Mouse (Mus musculus): ENCODE results near the gene Uqcc3. TPM values are rescaled to one million over a fixed set of nuclear protein-coding genes. Genes with fewer than 3 reads are reported as not detected.

The Uqcc3 gene
- 50.1 and 52.9 TPM in 2 replicates for polyA plus RNA-seq (2014; fragmentation: Nextera tagmentation; extraction: Ambion mirVana)

DNA sequence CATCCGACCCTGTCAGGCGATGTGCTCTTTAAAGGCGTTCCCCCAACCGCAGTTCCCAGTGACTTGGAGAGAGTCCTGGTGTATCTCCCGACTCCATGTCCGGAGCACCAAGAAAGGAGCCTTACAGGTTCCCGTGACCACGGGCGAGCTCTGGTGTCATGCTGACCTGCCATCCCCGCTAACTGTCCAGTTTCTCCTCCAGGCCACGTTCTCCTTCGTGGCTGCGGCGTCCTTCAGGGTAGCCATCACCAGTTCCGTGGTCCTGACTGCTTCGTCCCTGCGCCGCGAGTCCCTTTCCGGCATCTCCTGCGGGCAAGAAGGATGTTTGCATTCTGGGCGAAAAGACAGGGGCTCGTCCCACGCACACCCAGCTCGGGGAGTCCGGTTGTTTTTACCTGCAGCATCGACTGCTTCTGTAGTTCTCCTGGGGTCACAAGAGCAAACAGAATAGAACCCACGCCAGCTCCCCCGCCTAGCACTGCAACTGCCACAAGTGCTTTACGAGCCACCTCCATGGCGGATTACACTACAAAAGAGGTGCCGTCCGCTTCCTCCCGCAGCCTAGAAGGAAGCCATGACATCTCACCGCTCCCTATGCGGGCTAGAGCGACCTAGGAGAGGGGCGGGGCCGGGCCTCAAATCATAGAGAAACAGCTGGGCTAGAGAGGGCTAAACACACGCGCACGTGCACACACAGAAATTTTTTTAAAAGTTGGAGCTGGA lies at the start of gene Uqcc3:
Gene Uqcc3, minus strand, starts transcription at position 613 of the 723 bp plus-strand sequence.
- H3K4me2 ChIP-seq (ENCODE audit: low read depth, low read length, severe bottlenecking) = peak within 1 kb of the TSS; percentile 87
- H3K4me1 ChIP-seq (replicated peaks; ENCODE audit: control insufficient read depth, insufficient read depth, low read length) = no peaks in the 10 kb centered on the region
- no peaks in the 10 kb centered on the region for H3K9me3 ChIP-seq (ENCODE audit: control insufficient read depth, low read length)
- no peaks in the 10 kb centered on the region for H3K27me3 ChIP-seq (ENCODE audit: control insufficient read depth, insufficient read depth, low read length)
- under 1% methylated on average over 42 of the region's 42 CpGs for WGBS
- peak within 1 kb of the TSS; percentile 76 for H3K4me3 ChIP-seq (ENCODE audit: low read depth, low read length)
- H3K9ac ChIP-seq (ENCODE audit: low read length) = peak within 1 kb of the TSS; percentile 91
- no peaks in the 10 kb centered on the region; the same call in 1 of the 2 replicates for H3K36me3 ChIP-seq (ENCODE audit: control insufficient read depth, insufficient read depth, low read length)
- ATAC-seq (replicated peaks; ENCODE audit: low FRiP score) (peak; percentile 95), DNase-seq (ENCODE audit: low spot score) (peak; percentile 90)
- H3K27ac ChIP-seq (ENCODE audit: low read depth, low read length) = peak within 1 kb of the TSS; percentile 50

DNA sequence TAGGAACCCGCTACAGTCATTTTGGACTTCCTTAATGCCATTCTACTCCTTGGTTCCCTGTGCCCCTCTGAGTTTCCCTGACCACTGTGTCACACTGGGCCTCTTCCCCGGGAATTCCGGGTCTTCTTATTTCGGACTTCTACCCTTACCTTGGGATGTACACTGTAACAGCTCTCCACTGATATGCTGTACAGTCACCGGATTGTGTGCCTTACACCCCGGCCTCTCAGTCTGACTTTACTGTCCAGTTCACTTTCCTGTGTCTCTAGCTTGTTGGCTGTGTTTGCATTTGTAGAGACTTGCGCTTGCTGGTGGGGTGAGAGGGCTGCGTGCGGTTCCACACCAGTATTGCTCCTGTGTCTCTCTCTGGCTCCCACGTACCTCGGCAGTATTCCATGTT lies 49.4 kb upstream of the Uqcc3 start:
- DNase-seq (ENCODE audit: low spot score) = no peak

GRCm38 (mm10) chr19:8929224-8930088 lies 48.7 kb upstream of the Uqcc3 start, which contains the start of the genes Rom1 and Eml3:
TSS of gene Rom1 (minus strand) at chr19:8929356.
TSS of gene Eml3 (plus strand) at chr19:8929552.
- Histone ChIP-seq H3K9ac (ENCODE audit: low read length) (peak within 1 kb of the TSS; percentile 79), H3K36me3 (ENCODE audit: control insufficient read depth, insufficient read depth, low read length) (no peaks in the 10 kb centered on the region; the same call in 1 of the 2 replicates), H3K27ac (ENCODE audit: low read depth, low read length) (peak within 1 kb of the TSS; percentile 25; the same call in 1 of the 2 replicates), H3K4me1 (replicated peaks; ENCODE audit: control insufficient read depth, insufficient read depth, low read length) (peaks cover 11% of the 10 kb centered on the region; the same call in 1 of the 2 replicates), H3K4me3 (ENCODE audit: low read depth, low read length) (peak within 1 kb of the TSS; percentile 64), H3K9me3 (ENCODE audit: control insufficient read depth, low read length) (no peaks in the 10 kb centered on the region), H3K27me3 (ENCODE audit: control insufficient read depth, insufficient read depth, low read length) (no peaks in the 10 kb centered on the region), H3K4me2 (ENCODE audit: low read depth, low read length, severe bottlenecking) (peak within 1 kb of the TSS; percentile 86)
- WGBS = under 1% methylated on average over 47 of the region's 74 CpGs
- ATAC-seq (replicated peaks; ENCODE audit: low FRiP score) (peak; percentile 82), DNase-seq (ENCODE audit: low spot score) (peak; percentile 79)

More for the DNA sequence above, 49.4 kb upstream of the Uqcc3 start:
- peak overlapping the region; percentile 79 for H3K9ac ChIP-seq (ENCODE audit: low read length)
- H3K9me3 ChIP-seq (ENCODE audit: control insufficient read depth, low read length) = no peaks in the 10 kb centered on the region
- peak overlapping the region; percentile 86 for H3K4me2 ChIP-seq (ENCODE audit: low read depth, low read length, severe bottlenecking)
- WGBS = 18% methylated on average over 11 of the region's 11 CpGs
- H3K4me1 ChIP-seq (replicated peaks; ENCODE audit: control insufficient read depth, insufficient read depth, low read length) = peaks cover 11% of the 10 kb centered on the region; the same call in 1 of the 2 replicates
- no peaks in the 10 kb centered on the region; the same call in 1 of the 2 replicates for H3K36me3 ChIP-seq (ENCODE audit: control insufficient read depth, insufficient read depth, low read length)
- no peaks in the 10 kb centered on the region for H3K27me3 ChIP-seq (ENCODE audit: control insufficient read depth, insufficient read depth, low read length)
- H3K27ac ChIP-seq (ENCODE audit: low read depth, low read length) = no peak overlapping the region
- no peak for ATAC-seq (replicated peaks; ENCODE audit: low FRiP score)
- H3K4me3 ChIP-seq (ENCODE audit: low read depth, low read length) = peak overlapping the region; percentile 64

- peaks cover 11% of the 10 kb centered on the region; the same call in 1 of the 2 replicates for H3K4me1 ChIP-seq (replicated peaks; ENCODE audit: control insufficient read depth, insufficient read depth, low read length)
- peak overlapping the region; percentile 86; the same call in 1 of the 2 replicates for H3K4me2 ChIP-seq (ENCODE audit: low read depth, low read length, severe bottlenecking)
- WGBS = 17% methylated on average over 16 of the region's 16 CpGs
- DNase-seq (ENCODE audit: low spot score) = no peak
- peak overlapping the region; percentile 64 for H3K4me3 ChIP-seq (ENCODE audit: low read depth, low read length)
- H3K36me3 ChIP-seq (ENCODE audit: control insufficient read depth, insufficient read depth, low read length) = no peaks in the 10 kb centered on the region; the same call in 1 of the 2 replicates
- H3K27ac ChIP-seq (ENCODE audit: low read depth, low read length) = 0 out of 2 replicates have a peak overlapping the region, but pooled peaks have one; percentile 18
- ATAC-seq (replicated peaks; ENCODE audit: low FRiP score) = peak; percentile 16; the same call in 1 of the 2 replicates
- H3K9ac ChIP-seq (ENCODE audit: low read length) = peak overlapping the region; percentile 79; the same call in 1 of the 2 replicates
- no peaks in the 10 kb centered on the region for H3K27me3 ChIP-seq (ENCODE audit: control insufficient read depth, insufficient read depth, low read length)
- no peaks in the 10 kb centered on the region for H3K9me3 ChIP-seq (ENCODE audit: control insufficient read depth, low read length)
Measured at GRCm38 (mm10) chr19:8928689-8929223, 48.0 kb upstream of the Uqcc3 start.

DNA sequence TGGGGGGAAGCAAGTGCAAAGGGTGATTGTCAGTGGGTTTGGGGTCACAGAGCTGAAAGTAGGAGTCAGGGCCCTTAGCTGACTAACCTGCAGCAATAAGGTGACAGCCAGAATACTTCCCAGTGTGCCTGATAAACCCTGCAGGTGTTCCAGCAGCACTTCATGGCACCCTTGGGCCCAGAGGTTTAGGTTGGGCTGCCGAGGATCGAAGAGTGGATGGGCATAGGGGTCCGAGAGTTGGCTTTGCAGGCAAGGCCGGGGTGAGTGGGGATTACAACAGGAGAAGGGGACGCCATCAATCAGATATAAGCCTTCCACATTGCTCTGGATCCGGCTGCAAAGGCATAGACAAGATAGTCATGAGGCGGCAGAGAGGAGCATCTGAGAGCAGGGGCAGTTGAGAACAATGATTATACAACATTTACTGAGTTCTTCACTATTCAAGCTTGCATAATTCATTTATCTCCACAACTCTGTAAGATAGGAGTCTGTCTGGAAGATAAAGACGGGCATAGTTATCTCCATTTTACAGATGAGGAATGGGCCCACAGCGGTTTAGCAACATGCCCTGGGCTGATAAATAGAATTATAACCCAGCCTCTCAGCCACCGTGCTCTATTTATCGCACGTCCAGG lies 47.3 kb upstream of the Uqcc3 start:
- no peak overlapping the region for H3K4me3 ChIP-seq (ENCODE audit: low read depth, low read length)
- DNase-seq (ENCODE audit: low spot score) = no peak
- H3K9ac ChIP-seq (ENCODE audit: low read length) = no peak overlapping the region
- H3K27me3 ChIP-seq (ENCODE audit: control insufficient read depth, insufficient read depth, low read length) = no peaks in the 10 kb centered on the region
- no peak overlapping the region for H3K27ac ChIP-seq (ENCODE audit: low read depth, low read length)
- peaks cover 11% of the 10 kb centered on the region; the same call in 1 of the 2 replicates for H3K4me1 ChIP-seq (replicated peaks; ENCODE audit: control insufficient read depth, insufficient read depth, low read length)
- H3K36me3 ChIP-seq (ENCODE audit: control insufficient read depth, insufficient read depth, low read length) = no peaks in the 10 kb centered on the region; the same call in 1 of the 2 replicates
- no peak overlapping the region for H3K4me2 ChIP-seq (ENCODE audit: low read depth, low read length, severe bottlenecking)
- no peak for ATAC-seq (replicated peaks; ENCODE audit: low FRiP score)
- 88% methylated on average over 12 of the region's 12 CpGs for WGBS
- no peaks in the 10 kb centered on the region for H3K9me3 ChIP-seq (ENCODE audit: control insufficient read depth, low read length)

- 94% methylated on average over 2 of the region's 2 CpGs for WGBS
- Histone ChIP-seq H3K4me1 (replicated peaks; ENCODE audit: control insufficient read depth, insufficient read depth, low read length) (peaks cover 11% of the 10 kb centered on the region; the same call in 1 of the 2 replicates), H3K4me3 (ENCODE audit: low read depth, low read length) (no peak overlapping the region), H3K36me3 (ENCODE audit: control insufficient read depth, insufficient read depth, low read length) (no peaks in the 10 kb centered on the region; the same call in 1 of the 2 replicates), H3K27ac (ENCODE audit: low read depth, low read length) (no peak overlapping the region), H3K4me2 (ENCODE audit: low read depth, low read length, severe bottlenecking) (no peak overlapping the region), H3K9me3 (ENCODE audit: control insufficient read depth, low read length) (no peaks in the 10 kb centered on the region), H3K27me3 (ENCODE audit: control insufficient read depth, insufficient read depth, low read length) (no peaks in the 10 kb centered on the region), H3K9ac (ENCODE audit: low read length) (no peak overlapping the region)
- no peak for ATAC-seq (replicated peaks; ENCODE audit: low FRiP score)
- no peak for DNase-seq (ENCODE audit: low spot score)
Measured at GRCm38 (mm10) chr19:8926766-8927165, 46.0 kb upstream of the Uqcc3 start.

- H3K4me2 ChIP-seq (ENCODE audit: low read depth, low read length, severe bottlenecking) = no peak overlapping the region
- no peak for ATAC-seq (replicated peaks; ENCODE audit: low FRiP score)
Measured at GRCm38 (mm10) chr19:8921741-8922140, 41.0 kb upstream of the Uqcc3 start.

More at GRCm38 (mm10) chr19:8921741-8922140, 41.0 kb upstream of the Uqcc3 start:
- Histone ChIP-seq H3K9ac (ENCODE audit: low read length) (no peak overlapping the region), H3K27me3 (ENCODE audit: control insufficient read depth, insufficient read depth, low read length) (no peaks in the 10 kb centered on the region), H3K36me3 (ENCODE audit: control insufficient read depth, insufficient read depth, low read length) (no peaks in the 10 kb centered on the region), H3K4me3 (ENCODE audit: low read depth, low read length) (no peak overlapping the region), H3K9me3 (ENCODE audit: control insufficient read depth, low read length) (no peaks in the 10 kb centered on the region), H3K4me1 (replicated peaks; ENCODE audit: control insufficient read depth, insufficient read depth, low read length) (peaks cover 4% of the 10 kb centered on the region; the same call in 1 of the 2 replicates), H3K27ac (ENCODE audit: low read depth, low read length) (no peak overlapping the region)
- no peak for DNase-seq (ENCODE audit: low spot score)
- 77% methylated on average over 9 of the region's 9 CpGs for WGBS
